Mouse (Mus musculus) spleen, postnatal 36 days (tissue): ENCODE results near the gene Cd68.
"Not testable (repeated sequence)": the region's sequence is repeated elsewhere in the genome, so short reads cannot be mapped to it uniquely, and the experiment has no call there.

Experiments
- DNase-seq, 2 experiments: peaks; one replicate each; pipeline ENCODE4 v3.0.0; 2022; ENCODE audit warnings: low spot score in 2 of 2, mixed read lengths in 1 of 2

The Cd68 gene

DNA sequence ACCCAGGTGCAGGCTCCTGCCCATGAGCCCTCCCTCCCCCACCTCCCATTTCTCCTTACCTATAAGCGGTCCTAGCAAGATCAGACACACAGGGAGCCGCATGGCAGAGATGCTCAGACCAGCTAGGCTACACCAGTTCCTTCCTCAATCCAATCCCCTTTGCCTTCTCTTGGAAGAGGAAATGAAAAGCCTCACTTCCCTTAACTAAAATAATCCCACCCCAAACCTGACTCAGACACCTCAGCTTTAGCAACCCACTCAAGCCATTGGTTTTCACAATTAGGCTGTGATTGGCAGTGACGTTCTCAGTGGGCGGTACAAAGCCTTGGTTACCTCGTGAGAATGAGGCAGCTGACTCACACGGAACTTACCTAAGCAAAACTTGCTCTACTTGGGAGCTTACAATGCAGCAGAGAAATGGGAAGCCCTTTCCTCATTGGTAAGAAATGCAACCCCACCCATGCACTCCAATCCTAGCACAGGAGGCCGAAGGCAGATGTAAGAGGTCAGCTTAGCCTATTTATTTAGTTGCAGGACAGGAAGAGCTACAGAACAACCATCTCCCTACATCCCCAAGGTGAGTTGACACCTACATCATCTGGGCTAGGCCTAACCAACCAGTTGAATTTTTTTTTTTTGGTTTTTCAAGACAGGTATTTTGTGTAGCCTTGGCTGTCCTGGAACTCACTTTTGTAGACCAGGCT, at the start of gene Cd68:
Gene Cd68, minus strand, starts transcription at position 193 of the 704 bp plus-strand sequence.
- DNase-seq: peak; percentile 73 to 80

GRCm38 (mm10) chr11:69715482-69715881, 49.5 kb upstream of the Cd68 start:
- no peak for DNase-seq

- DNase-seq: no peak
Measured at GRCm38 (mm10) chr11:69714636-69715329, 48.8 kb upstream of the Cd68 start.

GRCm38 (mm10) chr11:69712954-69713672, 47.2 kb upstream of the Cd68 start:
- no peak for DNase-seq

DNA sequence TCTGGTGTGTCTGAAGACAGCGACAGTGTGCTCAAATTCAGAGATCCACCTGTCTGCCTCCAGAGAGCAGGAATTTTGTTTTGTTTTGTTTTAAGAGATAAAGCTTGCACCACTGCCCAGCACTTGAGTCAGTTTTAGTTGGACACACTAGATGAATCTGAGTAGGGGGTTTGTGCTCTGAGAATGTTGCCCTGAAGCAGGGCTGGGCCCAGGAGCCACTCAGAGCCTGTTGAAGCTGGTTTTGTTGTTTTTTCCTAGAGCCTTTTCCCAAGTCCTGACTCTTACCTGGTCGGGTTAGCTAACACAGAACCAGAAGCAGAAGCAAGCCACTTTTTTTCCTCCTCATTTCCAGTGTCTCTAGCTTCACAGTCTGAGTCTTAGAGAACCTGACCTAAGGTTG, 45.1 kb upstream of the Cd68 start:
- no peak for DNase-seq

GRCm38 (mm10) chr11:69710470-69710869, 44.5 kb upstream of the Cd68 start:
- DNase-seq: no peak

DNA sequence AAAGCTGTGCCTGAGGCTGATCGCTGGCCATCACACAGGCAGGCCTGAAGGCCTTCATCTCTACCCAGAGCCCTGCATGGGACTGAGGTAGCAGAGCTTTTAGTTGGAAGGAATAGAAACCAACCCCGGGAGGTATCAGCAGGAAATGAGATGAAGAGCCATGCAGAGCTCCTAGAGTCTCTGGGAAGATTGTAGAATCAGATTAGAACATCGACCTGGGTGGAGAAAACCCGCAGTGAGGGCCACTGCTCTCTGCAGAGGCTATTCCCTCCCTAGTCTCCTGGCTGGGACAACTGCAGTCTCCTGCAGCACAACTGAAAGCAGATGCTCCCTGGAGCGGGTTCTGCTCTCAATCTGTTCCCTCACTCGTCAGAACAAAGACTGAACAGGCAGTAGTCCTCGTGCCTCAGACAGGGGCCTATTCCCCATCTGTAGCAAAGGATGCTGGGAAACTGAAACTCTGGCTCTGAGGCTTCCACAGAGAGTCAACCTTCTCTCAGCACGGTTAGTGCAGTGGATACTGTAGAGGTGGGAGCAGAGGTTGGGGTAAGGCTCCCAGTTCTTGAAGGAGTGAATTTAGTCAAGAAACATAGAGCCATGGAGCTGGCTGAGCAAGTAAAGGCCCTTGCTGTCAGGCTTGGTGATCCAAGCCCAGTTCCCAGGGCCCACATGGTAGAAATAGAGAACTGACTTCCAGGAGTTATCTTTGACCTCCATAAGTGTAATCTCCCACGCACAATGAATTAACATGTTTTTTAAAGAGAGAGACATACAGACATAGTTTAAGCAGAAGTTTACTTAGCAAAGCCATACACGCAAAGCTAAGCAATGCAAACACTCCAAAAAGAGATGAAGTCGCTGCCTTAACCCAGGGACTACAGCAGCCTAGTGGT, 43.8 kb upstream of the Cd68 start:
- DNase-seq: no peak

GRCm38 (mm10) chr11:69708614-69709265, 42.8 kb upstream of the Cd68 start:
- no peak for DNase-seq

DNA sequence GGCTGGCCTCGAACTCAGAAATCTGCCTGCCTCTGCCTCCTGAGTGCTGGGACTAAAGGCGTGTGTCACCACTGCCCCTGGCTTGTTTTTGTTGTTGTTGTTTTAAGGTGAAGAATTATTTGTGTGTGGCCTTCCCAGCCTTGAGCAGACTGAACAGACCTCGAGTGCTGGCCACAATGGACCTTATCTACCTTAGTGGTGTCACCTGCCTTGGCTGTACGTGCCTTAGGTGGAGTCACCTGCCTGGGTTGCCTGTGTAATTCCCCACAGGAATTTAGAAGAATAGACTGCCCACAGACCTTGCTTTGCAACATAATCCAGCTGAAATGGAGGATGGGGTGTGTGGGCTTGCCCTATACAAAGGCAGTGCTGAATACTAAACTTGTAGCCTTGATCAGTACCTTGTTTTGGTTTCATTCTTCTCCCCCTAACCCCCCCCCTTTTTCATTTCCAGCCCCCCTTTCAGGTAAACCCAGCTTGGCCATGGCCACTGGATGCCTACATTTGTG, 42.0 kb upstream of the Cd68 start:
- DNase-seq: no peak

DNA sequence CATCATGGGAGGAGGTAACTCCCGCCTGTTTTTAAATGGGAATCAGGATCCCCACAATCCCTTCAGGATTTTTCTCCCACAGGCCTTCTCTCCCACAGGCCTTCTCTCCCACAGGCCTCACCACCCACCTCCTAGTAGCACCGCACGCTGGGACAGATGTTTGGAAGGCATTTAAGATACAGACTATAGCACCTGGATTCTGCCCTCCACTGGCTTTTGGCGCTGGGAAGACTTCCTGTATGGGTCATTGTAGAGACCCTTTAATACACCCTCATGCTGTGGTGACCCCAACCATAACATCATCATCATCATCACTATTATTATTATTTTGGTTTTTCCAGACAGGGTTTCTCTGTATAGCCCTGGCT, 41.5 kb upstream of the Cd68 start:
- DNase-seq: no peak

GRCm38 (mm10) chr11:69706775-69707479, 41.0 kb upstream of the Cd68 start:
- DNase-seq: no peak

- no peak for DNase-seq
Measured at GRCm38 (mm10) chr11:69704613-69705010, 38.7 kb upstream of the Cd68 start.

DNA sequence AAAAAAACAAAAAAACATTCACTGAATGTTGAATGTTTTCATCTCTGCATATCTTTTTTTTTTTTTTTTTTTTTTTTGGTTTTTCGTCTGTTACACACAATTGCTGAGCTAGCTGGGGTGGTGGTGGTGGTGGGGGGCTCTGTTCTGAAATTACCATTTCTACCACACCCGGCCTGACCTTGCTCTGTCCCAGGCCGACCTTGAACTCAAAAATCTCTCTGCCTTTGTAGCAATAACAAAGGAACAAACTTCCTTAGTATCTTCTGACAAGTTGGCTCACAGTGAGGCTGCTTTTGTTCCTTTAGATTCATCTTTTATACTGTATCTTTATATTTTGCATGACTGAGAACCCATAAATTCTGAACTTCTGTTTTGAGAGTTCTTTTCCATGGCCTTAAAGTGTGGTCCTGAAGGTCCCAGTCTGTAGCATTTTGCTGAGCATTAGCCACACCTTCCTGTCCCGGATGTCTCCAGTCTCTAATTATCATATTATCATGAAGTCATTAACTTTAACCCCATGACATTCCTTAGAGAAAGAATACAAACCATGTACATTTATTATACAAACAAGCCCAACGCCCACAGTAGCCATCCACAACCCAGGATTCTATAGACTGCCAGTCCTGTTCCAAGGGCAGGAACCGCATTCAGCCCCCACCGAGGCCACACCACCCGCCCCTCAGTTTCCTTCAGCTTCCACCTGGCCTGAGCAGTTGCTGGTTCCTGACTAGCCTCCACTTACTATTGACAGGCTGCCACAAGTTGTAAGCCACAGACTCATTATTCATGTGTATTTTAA, 38.1 kb upstream of the Cd68 start:
- DNase-seq: no peak

GRCm38 (mm10) chr11:69703381-69703780, 37.4 kb upstream of the Cd68 start:
- DNase-seq: not testable (repeated sequence)

- not testable (repeated sequence) for DNase-seq
Measured at GRCm38 (mm10) chr11:69702886-69703285, 36.9 kb upstream of the Cd68 start.

DNA sequence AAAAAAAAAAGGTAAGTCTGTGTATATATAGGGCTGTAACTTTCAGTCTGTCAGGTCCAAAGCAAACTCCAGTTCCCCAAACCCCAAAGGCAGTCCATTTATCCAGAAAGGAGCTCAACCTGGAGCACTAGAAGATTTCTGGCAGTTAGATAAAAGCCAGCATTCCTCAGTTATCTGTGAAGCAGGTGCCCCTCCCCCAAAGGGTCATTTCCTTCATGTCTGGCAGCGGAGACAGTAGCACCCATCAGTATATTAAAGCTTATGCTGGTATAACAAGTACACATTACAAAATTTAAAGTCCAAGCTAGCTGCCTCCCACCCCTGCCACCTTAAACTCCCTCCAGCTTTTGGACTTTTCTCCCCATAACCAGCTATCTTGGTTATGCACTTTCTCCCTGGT, 33.6 kb upstream of the Cd68 start:
- no peak for DNase-seq

GRCm38 (mm10) chr11:69698574-69698973, 32.6 kb upstream of the Cd68 start:
- DNase-seq: no peak

DNA sequence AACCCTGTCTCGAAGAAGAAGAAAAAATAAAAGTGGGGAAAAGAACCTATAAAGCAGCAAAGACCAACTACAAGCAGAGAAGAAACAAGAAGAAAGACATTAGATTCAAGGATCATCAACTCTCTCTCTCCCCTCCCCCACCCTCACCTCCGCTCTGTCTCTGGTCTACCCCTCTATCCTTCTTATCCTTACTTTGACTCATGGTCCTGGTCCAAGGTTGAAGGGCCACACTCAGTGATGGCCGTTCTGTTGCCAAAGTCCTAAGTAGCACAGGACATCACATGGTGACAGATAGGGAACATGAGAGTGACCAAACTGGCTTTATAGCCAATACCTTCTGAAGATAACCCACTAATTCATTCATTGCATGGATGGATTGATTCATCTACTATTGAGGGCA, 31.4 kb upstream of the Cd68 start:
- no peak for DNase-seq

DNA sequence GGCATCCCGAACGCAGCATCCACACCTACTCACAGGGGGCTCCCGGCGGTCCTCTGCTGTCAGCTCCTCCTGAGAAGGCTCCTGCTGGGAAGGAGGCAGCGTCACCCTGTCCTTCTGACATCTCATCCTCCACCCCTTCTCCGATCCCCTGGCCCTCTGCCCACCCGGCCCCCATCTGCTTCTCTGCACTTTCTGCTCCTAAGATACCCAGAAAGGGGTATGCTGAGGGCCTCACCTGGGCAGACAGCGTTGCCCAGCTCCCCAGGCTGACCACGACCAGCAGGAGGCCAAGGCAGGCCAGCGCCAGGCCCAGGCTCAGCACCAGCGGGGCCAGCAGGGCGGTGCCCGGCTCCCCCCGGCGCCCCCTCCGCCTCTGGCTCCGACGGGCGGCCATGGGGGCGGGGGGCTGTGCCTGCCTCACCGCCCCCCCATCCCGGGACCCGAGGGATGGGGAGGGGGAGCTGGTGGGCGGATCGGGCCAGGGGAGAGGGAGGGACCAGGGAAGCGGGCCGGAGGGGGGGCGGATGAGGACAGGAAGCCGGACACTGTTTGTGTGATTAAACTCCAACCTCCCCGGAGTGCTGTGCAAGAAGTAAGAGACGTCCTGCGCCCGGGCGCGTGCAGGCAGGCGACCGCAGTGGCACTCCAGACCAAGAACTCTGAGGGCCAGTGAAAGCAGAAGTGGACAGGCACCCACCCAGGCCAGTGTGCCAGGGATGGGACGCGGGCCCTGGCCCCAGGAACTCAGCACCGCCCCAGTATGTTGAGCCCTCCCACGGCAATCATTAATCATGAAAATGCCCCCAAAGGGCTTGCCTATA, 29.6 kb upstream of the Cd68 start, which contains the start of the genes Tnfsf12 and Tnfsfm13:
Gene Tnfsf12, minus strand, starts transcription at position 489 of the 821 bp plus-strand sequence.
Gene Tnfsfm13, minus strand, starts transcription at position 738 of the 821 bp plus-strand sequence.
- DNase-seq: peak; percentile 28 to 37
